Mouse (Mus musculus): ENCODE results near the gene Mstn. TPM values are rescaled to one million over a fixed set of nuclear protein-coding genes. Genes with fewer than 3 reads are reported as not detected.

Mstn gene
- total RNA-seq (2021), result 1 to 10 TPM; 2.1 to 2.2 TPM
- long read RNA-seq, partial matches to known transcripts, result 0 of 3 reads
- long read RNA-seq, other reads (novel, unspliced or antisense), result 0 of 3 reads

GRCm38 (mm10) chr1:53061340-53061739 is at the start of gene Mstn:
Gene Mstn, plus strand, starts transcription at chr1:53061640.
- DNase-seq (ENCODE audit: low spot score in 2 of 2), result no peak

GRCm38 (mm10) chr1:53014716-53015115 is 46.7 kb upstream of the Mstn start:
- no peak for DNase-seq (ENCODE audit: low spot score in 2 of 2)

GRCm38 (mm10) chr1:53015606-53016005 is 45.8 kb upstream of the Mstn start:
- no peak for DNase-seq (ENCODE audit: low spot score in 2 of 2)

DNA sequence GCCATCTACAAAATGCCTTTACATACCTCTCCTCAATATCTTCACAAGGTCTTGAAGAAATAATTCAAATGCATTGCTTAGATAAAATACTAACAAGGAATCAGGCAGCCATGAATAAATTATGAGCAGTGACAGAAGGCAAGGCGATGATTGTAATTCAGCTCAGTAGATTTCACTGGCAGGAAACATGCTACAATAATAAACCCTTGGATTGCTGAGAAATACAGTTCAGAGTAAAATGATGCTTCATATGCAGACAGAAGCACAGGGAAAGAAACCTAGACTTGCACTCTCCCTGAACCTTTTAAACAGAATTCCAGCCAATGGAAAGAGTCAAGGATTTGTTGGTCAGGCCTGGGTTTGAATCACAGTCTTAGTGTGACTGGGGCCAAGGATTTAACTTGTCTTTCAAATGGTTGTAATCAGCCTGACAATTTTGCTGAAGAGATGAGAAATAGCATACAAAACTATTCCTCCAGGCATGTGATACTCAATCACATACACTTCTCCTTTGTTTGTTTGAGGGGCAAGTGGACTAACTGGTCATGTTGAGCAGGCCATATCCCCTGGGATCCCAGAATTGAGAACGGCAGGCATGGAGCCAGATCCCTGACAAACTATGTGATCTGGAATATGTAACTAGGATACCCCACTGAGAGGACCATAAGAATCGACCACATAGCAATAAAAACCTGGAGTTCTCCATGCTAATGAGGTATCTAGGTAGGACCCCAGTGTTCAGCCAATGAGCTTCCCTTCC is 42.5 kb upstream of the Mstn start:
- DNase-seq (ENCODE audit: low spot score in 2 of 2), result no peak

DNA sequence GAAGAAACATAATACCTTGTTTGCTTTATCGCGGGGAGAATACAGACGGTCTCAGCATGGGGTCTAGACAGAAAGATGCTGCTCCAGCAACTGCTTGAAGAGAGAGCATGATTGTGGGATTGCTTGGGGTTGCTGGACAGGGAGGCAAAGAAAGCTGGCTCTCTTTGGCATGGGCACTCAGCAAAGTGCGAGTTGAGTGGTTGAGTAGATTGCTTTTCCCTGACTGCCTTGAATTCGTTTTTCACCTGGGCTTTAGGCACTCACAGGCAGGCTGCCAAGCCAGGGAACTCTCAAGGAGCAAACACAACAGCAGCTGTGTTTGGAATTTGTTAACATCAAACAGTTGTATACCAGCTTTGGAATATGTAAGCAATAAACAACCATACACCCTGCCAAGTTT is 41.4 kb upstream of the Mstn start, which contains the start of gene 1700019D03Rik:
Gene 1700019D03Rik, minus strand, starts transcription at position 101 of the 400 bp plus-strand sequence.
- no peak for DNase-seq (ENCODE audit: low spot score in 2 of 2)

DNA sequence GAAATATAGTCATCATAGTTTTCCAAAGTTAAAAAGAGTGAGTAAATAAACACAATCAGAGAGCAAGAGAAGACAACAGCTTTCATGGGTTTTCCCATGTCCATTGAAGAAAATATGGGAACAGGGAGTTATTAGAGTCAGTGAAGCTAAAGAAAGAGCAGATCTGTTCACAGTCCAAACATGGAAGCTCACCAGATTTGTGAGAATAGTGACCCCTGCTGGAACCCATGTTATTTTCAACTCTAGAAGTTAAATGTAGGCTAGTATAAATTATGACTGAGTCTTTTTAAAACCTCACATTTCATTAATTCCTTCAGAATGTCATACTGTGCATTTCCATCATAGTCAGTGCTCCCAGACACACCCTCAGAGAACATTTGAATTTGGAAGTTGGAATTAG is 28.9 kb upstream of the Mstn start:
- DNase-seq (ENCODE audit: low spot score in 2 of 2), result no peak

GRCm38 (mm10) chr1:53037443-53037871 is 24.0 kb upstream of the Mstn start:
- DNase-seq (ENCODE audit: low spot score in 2 of 2), result no peak

- no peak for DNase-seq (ENCODE audit: low spot score in 2 of 2)
Observed at GRCm38 (mm10) chr1:53049763-53050427, 11.5 kb upstream of the Mstn start.

DNA sequence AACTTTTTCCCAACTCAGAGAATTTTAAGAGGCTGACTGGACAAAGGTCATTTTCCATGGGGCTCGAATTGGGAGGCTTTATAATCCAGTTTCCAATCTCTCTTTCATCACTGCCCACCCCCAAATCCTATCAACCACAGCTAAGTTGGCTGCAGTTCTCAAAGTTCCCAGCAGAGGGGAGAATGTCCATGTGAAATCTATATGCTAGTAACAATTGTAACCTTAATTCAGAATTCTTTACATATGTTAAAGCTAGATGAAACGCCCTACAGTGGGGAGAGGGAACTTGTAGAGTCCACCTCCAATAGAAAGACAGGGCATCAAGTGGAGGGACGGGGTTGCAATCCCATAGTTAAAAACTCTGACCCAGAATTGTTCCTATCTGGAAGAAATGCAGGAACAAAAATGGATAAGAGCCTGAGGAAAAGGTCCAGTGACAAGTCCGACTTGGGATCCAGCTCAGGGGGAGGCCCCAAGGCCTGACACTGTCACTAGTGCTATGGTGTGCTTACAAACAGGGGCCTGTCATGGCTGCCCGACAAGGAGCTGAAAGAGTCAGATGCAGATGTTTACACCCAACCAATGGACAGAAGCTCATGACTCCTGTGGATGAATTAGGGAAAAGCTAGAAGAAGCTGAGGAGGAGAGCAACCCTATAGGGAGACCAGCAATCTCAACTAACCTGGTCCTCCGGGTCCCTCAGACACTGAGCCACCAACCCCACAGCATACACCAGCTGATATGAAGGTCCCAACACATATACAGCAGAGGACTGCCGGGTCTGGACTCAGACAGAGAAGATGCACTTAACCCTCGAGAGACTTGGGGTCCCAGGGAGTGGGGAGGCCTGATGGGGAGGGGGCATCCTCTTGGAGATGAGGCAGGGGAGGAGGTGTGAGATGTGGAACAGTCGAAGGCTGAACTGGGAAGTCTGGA is 8.1 kb upstream of the Mstn start:
- DNase-seq (ENCODE audit: low spot score in 2 of 2), result peak; percentile 83 to 85

DNA sequence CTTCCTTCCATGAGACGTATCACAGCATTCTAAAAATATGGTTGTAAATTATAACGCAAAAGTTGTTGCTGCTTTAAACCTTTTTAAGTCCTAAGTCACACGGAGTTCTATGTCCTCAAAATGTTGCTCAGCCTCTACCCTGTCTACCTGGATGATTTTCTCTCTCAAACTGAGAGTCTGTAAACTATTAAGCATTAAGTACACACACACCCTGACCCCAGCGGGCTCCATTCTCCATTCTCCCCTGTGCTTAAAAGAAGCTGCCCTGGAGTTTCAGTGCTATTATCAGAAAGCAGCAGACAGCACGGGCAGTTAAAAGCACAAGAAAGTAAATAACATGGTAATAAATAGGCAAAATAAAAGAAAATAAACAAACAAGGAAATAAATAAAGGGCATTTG is 2.3 kb upstream of the Mstn start:
- DNase-seq (ENCODE audit: low spot score in 2 of 2), result no peak

- no peak for DNase-seq (ENCODE audit: low spot score in 2 of 2)
Observed at GRCm38 (mm10) chr1:53060499-53060898, 941 bp upstream of the Mstn start.

DNA sequence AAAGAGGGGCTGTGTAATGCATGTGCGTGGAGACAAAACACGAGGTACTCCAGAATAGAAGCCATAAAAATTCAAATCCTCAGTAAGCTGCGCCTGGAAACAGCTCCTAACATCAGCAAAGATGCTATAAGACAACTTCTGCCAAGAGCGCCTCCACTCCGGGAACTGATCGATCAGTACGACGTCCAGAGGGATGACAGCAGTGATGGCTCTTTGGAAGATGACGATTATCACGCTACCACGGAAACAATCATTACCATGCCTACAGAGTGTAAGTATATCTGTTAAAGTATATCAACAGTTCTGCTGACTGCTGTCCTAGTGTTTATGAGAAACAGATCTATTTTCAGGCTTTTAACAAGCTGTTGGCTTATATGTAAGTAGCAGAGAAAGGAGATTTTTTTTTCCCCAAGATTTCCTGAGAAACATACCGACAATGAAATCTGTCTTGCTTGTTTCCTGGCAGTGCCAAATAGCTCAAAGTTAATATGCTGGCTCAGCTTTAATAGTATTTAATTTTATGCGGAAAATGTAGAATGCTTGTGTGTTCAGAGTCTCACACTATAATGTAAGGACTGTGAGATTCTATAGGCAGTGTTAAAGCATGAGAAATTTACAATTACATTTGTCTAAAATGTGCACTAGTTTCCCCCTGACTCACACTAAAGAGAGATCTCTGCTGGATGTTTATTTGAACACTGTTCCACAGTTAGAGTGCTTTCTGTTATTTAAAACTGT is 600 bp downstream of the Mstn start:
- DNase-seq (ENCODE audit: low spot score in 2 of 2), result peak; percentile 34 to 44

DNA sequence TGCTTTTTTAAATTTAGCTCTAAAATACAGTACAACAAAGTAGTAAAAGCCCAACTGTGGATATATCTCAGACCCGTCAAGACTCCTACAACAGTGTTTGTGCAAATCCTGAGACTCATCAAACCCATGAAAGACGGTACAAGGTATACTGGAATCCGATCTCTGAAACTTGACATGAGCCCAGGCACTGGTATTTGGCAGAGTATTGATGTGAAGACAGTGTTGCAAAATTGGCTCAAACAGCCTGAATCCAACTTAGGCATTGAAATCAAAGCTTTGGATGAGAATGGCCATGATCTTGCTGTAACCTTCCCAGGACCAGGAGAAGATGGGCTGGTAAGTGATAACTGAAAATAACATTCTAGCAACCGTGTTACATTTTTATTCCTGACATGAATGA is 2.5 kb downstream of the Mstn start:
- no peak for DNase-seq (ENCODE audit: low spot score in 2 of 2)

- no peak for DNase-seq (ENCODE audit: low spot score in 2 of 2)
Observed at GRCm38 (mm10) chr1:53069726-53070514, 8.5 kb downstream of the Mstn start.

GRCm38 (mm10) chr1:53070664-53071175 is 9.3 kb downstream of the Mstn start:
- no peak for DNase-seq (ENCODE audit: low spot score in 2 of 2)

- DNase-seq (ENCODE audit: low spot score in 2 of 2), result no peak
Observed at GRCm38 (mm10) chr1:53076656-53077055, 15.2 kb downstream of the Mstn start.

GRCm38 (mm10) chr1:53079876-53080275 is 18.4 kb downstream of the Mstn start:
- no peak for DNase-seq (ENCODE audit: low spot score in 2 of 2)

GRCm38 (mm10) chr1:53080603-53081002 is 19.2 kb downstream of the Mstn start:
- DNase-seq (ENCODE audit: low spot score in 2 of 2), result no peak

- DNase-seq (ENCODE audit: low spot score in 2 of 2), result no peak
Observed at GRCm38 (mm10) chr1:53085256-53085655, 23.8 kb downstream of the Mstn start.

- DNase-seq (ENCODE audit: low spot score in 2 of 2), result no peak
Observed at GRCm38 (mm10) chr1:53085991-53086390, 24.6 kb downstream of the Mstn start.

Measured in layer of hippocampus, postnatal 10 days (tissue).